Comparison of ENCODE assay signal across 8 mouse cellular contexts in the genomic region with DNA sequence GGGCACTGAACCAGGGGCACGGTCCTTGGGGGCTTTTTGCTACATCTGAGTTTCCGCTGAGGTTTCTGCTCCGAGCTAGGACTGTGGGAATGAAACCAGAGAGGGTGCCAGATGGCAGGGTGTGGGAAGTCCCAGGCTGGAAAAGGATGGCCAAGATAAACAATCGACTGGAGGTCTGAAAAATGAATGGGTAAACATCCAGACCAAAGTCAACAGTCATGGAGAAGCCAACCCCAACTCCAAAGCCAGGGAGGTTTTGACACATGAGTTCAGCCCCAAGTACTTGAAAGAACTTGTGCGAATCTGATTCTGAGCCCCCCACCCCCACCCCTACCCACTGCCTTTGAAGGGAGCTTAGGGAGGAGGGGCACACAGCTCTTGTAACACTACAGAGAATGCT. TPM values are rescaled to one million over a fixed set of nuclear protein-coding genes. Genes with fewer than 3 reads are reported as not detected.
DNase-seq lines count a peak whose midpoint lies in the region; ATAC-seq lines count a peak whose summit lies in the region.

No protein-coding gene starts in this region.

- DNase-seq in neural tube, embryonic 11.5 days (ENCODE audit: low spot score), result peak; percentile 19
- DNase-seq in neural tube, embryonic 10.5 days (ENCODE audit: extremely low spot score, low spot score), result no peak
- DNase-seq in fibroblast of lung, adult 2 months (ENCODE audit: low read depth), result peak; percentile 91
- DNase-seq in kidney, postnatal 10 days, result peak; percentile 66
- DNase-seq in yolk sac, embryonic 10.5 days (ENCODE audit: low spot score), result peak; percentile 22
- DNase-seq in ovary, adult 18-20 months (ENCODE audit: low spot score), result no peak
- DNase-seq in testis, postnatal 10 days (ENCODE audit: low spot score), result no peak

- no peak overlapping the region for H3K4me2 ChIP-seq in neural tube, embryonic 11.5 days (ENCODE audit: low read depth)
- no peak overlapping the region for H3K4me2 ChIP-seq in hindbrain, embryonic 12.5 days (replicated peaks)

- WGBS in neural tube, embryonic 11.5 days, result 53% methylated on average over 5 of the region's 5 CpGs
- WGBS in hindbrain, embryonic 12.5 days, result 71% methylated on average over 5 of the region's 5 CpGs

- no peak overlapping the region for H3K27ac ChIP-seq in neural tube, embryonic 11.5 days (ENCODE audit: low read depth, low read length)
- H3K27ac ChIP-seq in hindbrain, embryonic 12.5 days, result no peak overlapping the region

- H3K9me3 ChIP-seq in neural tube, embryonic 11.5 days (ENCODE audit: control insufficient read depth, low read length), result no peaks in the 10 kb centered on the region
- H3K9me3 ChIP-seq in hindbrain, embryonic 12.5 days (replicated peaks), result no peaks in the 10 kb centered on the region

- no peak for ATAC-seq in neural tube, embryonic 11.5 days (ENCODE audit: insufficient read depth, low FRiP score, low TSS enrichment)
- no peak for ATAC-seq in hindbrain, embryonic 12.5 days (ENCODE audit: low FRiP score)

- no peaks in the 10 kb centered on the region for H3K36me3 ChIP-seq in neural tube, embryonic 11.5 days (ENCODE audit: control insufficient read depth, insufficient read depth, low read length)
- no peaks in the 10 kb centered on the region for H3K36me3 ChIP-seq in hindbrain, embryonic 12.5 days

- H3K27me3 ChIP-seq in neural tube, embryonic 11.5 days (ENCODE audit: control insufficient read depth, insufficient read depth, low read length), result no peaks in the 10 kb centered on the region
- H3K27me3 ChIP-seq in hindbrain, embryonic 12.5 days, result no peaks in the 10 kb centered on the region

- H3K4me3 ChIP-seq in neural tube, embryonic 11.5 days (ENCODE audit: low read depth, low read length), result no peak overlapping the region
- H3K4me3 ChIP-seq in hindbrain, embryonic 12.5 days, result no peak overlapping the region

- H3K4me1 ChIP-seq in neural tube, embryonic 11.5 days (ENCODE audit: control insufficient read depth, insufficient read depth, low read length), result no peaks in the 10 kb centered on the region; the same call in 1 of the 2 replicates
- peaks cover 18% of the 10 kb centered on the region for H3K4me1 ChIP-seq in hindbrain, embryonic 12.5 days

- H3K9ac ChIP-seq in neural tube, embryonic 11.5 days (ENCODE audit: low read length), result no peak overlapping the region
- no peak overlapping the region for H3K9ac ChIP-seq in hindbrain, embryonic 12.5 days

RNA-seq across cellular contexts. Expression of gene Xpnpep1, which starts 44.7 kb away (rescaled TPM):
- 168 and 170 TPM in 2 replicates for polyA plus RNA-seq in neural tube, embryonic 11.5 days (2014; fragmentation: Nextera tagmentation; extraction: Ambion mirVana)
- 159 and 166 TPM in 2 replicates for polyA plus RNA-seq in hindbrain, embryonic 12.5 days (2016; fragmentation: Nextera tagmentation; extraction: Ambion mirVana)

RNA-seq across cellular contexts. Expression of gene Add3, which starts 55.5 kb away (rescaled TPM):
- 57.2 and 59.2 TPM in 2 replicates for polyA plus RNA-seq in neural tube, embryonic 11.5 days (2014; fragmentation: Nextera tagmentation; extraction: Ambion mirVana)
- 55.5 and 56.0 TPM in 2 replicates for polyA plus RNA-seq in hindbrain, embryonic 12.5 days (2016; fragmentation: Nextera tagmentation; extraction: Ambion mirVana)

Comparison
In these comparisons a context has a peak if more than half of its experiments do, and no peak if none do; other contexts are left out.
1. DNase-seq: peak in neural tube, embryonic 11.5 days (single experiment), fibroblast of lung, adult 2 months (single experiment), kidney, postnatal 10 days (single experiment) and yolk sac, embryonic 10.5 days (single experiment); none in neural tube, embryonic 10.5 days (single experiment), ovary, adult 18-20 months (single experiment) and testis, postnatal 10 days (single experiment).